Mouse (Mus musculus) v-Abl transformed pro-B cells (cell line): ENCODE data around the gene Rab11fip3.

ENCODE experiments used
- in situ Hi-C, 2 experiments: fragments of 400-800 bp; cut with MboI; formaldehyde crosslinking; loops; one replicate each; pipeline ENCODE4 v1.15.1; 2025; ENCODE audit not compliant: unreplicated experiment in 2 of 2

Rab11fip3 gene

GRCm38 (mm10) chr17:26005731-26006450 is 63.5 kb downstream of the Rab11fip3 start:
- in situ Hi-C loops: no loop called here

- in situ Hi-C loops: no loop called here
Measured at GRCm38 (mm10) chr17:26004711-26005110, 64.6 kb downstream of the Rab11fip3 start.

- in situ Hi-C loops: no loop called here
Measured at GRCm38 (mm10) chr17:26003864-26004263, 65.5 kb downstream of the Rab11fip3 start.

GRCm38 (mm10) chr17:25998425-25998824 is 70.9 kb downstream of the Rab11fip3 start:
- in situ Hi-C loops: no loop called here

GRCm38 (mm10) chr17:25993489-25993888 is 75.9 kb downstream of the Rab11fip3 start:
- in situ Hi-C loops: no loop called here

GRCm38 (mm10) chr17:25992274-25992673 is 77.1 kb downstream of the Rab11fip3 start:
- in situ Hi-C loops: no loop called here

GRCm38 (mm10) chr17:25990331-25990730 is 79.0 kb downstream of the Rab11fip3 start:
- in situ Hi-C loops: no loop called here

GRCm38 (mm10) chr17:25985306-25986294 is 83.8 kb downstream of the Rab11fip3 start, which contains the start of gene Capn15:
Gene Capn15 (minus strand): TSS chr17:25985796.
- in situ Hi-C loops: no loop called here

- in situ Hi-C loops: no loop called here
Measured at GRCm38 (mm10) chr17:25984556-25985305, 84.6 kb downstream of the Rab11fip3 start.

GRCm38 (mm10) chr17:25984066-25984465 is 85.3 kb downstream of the Rab11fip3 start:
- in situ Hi-C loops: no loop called here

- in situ Hi-C loops: no loop called here
Measured at GRCm38 (mm10) chr17:25982913-25983312, 86.4 kb downstream of the Rab11fip3 start.

- in situ Hi-C loops: no loop called here
Measured at GRCm38 (mm10) chr17:25980854-25981253, 88.5 kb downstream of the Rab11fip3 start.

- in situ Hi-C loops: no loop called here
Measured at GRCm38 (mm10) chr17:25979829-25980738, 89.3 kb downstream of the Rab11fip3 start.

GRCm38 (mm10) chr17:25970954-25971707 is 98.2 kb downstream of the Rab11fip3 start:
- in situ Hi-C loops: no loop called here

GRCm38 (mm10) chr17:25970448-25970847 is 98.9 kb downstream of the Rab11fip3 start:
- in situ Hi-C loops: no loop called here

GRCm38 (mm10) chr17:25968176-25968575 is 101.2 kb downstream of the Rab11fip3 start:
- in situ Hi-C loops: no loop called here

GRCm38 (mm10) chr17:25967652-25968051 is 101.7 kb downstream of the Rab11fip3 start:
- in situ Hi-C loops: no loop called here

- in situ Hi-C loops: no loop called here
Measured at GRCm38 (mm10) chr17:25964271-25964670, 105.1 kb downstream of the Rab11fip3 start.

- in situ Hi-C loops: no loop called here
Measured at GRCm38 (mm10) chr17:25962413-25962905, 106.9 kb downstream of the Rab11fip3 start.
